Mouse (Mus musculus): Measurements from ENCODE around the gene Xndc1.
"Not testable (repeated sequence)": the region's sequence is repeated elsewhere in the genome, so short reads cannot be mapped to it uniquely, and the experiment has no call there.

The Xndc1 gene

GRCm38 (mm10) chr7:102065046-102065891 lies at the start of gene Xndc1, which contains the start of the genes Rnf121 and Xntrpc:
TSS of gene Xndc1 (plus strand) at chr7:102065511.
TSS of gene Rnf121 (minus strand) at chr7:102065469.
TSS of gene Xntrpc (plus strand) at chr7:102065713.
- peak; percentile 94 for DNase-seq (ENCODE audit: low read depth, low spot score)

DNA sequence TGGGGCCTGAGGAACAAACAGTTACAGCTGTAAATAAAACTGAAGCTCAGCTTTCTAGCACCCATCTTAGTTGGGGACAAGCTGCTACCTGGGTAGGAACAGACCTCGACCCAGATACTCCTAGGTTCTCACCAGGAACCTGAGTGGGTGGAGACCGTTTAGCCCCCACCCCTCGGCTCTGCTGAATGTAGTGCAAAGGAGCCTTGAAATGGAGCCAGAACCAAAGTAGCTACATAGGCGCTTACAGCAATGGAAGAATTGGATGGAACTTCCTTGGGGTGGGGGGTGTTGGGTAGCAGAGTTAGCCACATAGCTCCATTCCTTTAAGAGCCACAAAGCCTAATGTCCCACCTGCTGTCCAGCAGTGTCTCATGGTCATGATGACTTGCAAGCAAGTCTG lies 48.4 kb upstream of the Xndc1 start:
- no peak for DNase-seq (ENCODE audit: low read depth, low spot score)

DNA sequence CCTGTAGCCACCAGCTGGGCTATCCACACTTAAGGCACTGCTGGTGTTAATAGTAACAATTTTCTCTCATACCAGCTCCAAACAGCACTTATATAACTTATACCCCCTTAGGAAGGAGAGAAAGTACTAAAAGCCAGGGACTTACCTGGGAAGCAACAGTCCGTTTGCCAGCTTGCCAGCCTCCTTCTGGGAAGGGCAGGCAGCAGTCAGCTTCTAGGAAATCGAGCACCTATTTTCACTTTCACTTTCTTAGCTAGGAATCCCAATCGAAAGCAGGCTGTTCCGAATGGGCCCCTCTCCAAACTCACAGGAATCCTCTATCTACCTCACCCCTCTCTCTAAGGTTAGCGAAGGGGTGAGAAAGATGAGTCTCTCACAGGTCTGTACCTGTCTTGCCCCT lies 47.9 kb upstream of the Xndc1 start:
- DNase-seq (ENCODE audit: low read depth, low spot score) = peak; percentile 43

GRCm38 (mm10) chr7:102018034-102018433 lies 47.3 kb upstream of the Xndc1 start:
- no peak for DNase-seq (ENCODE audit: low read depth, low spot score)

DNA sequence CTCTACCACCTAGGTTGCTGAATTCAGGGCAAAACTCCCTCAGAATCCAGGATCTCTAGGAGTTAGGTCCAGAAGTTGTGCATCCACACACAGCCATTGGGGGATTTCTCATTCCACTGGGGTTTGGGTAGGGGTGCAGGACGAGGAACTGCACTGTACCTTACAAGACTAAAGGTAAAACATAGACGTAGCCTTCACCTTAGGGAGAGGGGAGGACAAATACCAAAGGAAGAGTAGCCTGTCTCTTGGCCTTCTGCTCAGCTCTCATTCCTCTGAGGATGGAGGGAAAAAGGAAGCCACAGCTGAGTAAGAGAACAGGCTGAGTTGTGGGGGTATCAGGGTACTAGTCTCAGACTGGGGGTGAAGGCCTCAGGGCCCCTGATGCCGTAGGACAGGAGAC lies 46.7 kb upstream of the Xndc1 start, which contains the start of gene Il18bp:
Gene Il18bp, minus strand, starts transcription at position 101 of the 400 bp plus-strand sequence.
- DNase-seq (ENCODE audit: low read depth, low spot score) = no peak

- DNase-seq (ENCODE audit: low read depth, low spot score) = no peak
Measured at GRCm38 (mm10) chr7:102019362-102019761, 45.9 kb upstream of the Xndc1 start.

DNA sequence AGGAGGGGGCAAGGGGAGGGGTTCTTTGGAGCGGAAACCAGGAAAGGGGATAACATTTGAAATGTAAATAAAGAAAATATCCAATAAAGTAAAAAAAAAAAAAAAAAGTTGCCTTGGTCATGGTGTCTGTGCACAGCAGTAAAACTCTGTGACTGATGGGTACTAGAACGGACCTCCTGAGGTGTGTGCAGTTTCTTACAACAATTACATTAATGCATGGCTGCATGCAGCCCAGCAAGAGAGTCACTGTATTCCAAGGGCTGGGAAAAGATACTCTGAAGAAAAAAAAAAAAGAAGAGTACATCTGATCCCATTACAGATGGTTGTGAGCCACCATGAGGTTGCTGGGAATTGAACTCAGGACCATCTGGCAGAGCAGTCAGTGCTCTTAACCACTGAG lies 44.4 kb upstream of the Xndc1 start:
- not testable (repeated sequence) for DNase-seq (ENCODE audit: low read depth, low spot score)

DNA sequence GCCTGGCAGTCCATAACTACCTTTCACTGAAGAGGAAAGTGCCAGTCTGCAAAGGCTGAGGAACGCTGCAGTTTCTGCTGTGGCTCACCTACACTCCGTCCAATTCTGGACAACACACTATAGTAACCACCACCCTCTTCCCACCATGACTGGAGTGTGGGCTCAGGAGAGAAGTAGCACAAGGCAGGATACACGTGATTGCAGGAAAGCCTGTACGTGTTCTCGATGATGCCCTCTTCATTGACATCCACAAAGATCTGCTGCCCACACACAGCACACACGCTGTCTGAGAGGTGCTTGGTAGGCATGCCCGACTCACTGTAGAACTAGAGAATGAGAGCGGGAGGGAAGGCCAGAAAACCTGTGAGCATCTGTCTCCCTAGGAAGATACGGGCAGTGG lies 41.5 kb upstream of the Xndc1 start:
- DNase-seq (ENCODE audit: low read depth, low spot score) = no peak

GRCm38 (mm10) chr7:102025187-102026119 lies 39.9 kb upstream of the Xndc1 start:
- DNase-seq (ENCODE audit: low read depth, low spot score) = no peak

DNA sequence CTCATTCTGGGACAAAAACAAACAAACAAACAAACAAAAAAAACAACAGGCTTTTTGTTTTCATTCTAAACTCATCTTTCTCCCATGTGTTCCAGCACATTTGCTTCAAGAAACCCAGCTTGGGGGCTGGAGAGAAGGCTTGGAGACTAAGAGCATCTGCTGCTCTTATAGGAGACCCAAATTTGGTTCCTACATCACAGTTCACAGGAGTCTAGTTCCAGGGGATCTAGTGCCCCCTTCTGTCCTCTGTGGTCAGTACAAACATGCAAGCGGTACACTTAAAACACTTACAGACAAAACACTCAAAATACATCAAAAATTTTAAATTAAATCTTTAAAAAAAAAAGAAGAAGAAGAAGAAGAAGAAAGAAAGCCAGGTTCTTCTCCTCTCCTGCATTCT lies 30.4 kb upstream of the Xndc1 start:
- peak; percentile 13 for DNase-seq (ENCODE audit: low read depth, low spot score)

- no peak for DNase-seq (ENCODE audit: low read depth, low spot score)
Measured at GRCm38 (mm10) chr7:102035534-102035933, 29.8 kb upstream of the Xndc1 start.

DNA sequence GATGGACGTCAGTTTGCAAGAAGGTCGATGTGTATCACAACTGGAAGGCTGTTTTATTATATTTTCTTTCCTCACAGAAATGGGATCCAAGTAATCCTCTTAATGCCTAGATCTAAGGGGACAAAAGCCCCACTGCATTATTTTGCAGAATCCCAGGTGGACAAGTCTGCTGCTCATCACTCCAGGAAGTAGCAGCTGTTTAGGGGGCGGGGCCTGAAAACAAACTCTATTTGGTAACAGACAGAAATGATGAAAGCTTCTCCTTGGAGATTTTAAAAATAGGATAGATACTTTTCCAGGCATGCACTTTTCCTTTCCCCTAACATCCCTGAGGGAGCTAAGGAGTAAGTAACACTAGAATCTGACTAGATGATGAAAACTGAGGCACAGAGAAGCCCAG lies 28.0 kb upstream of the Xndc1 start:
- DNase-seq (ENCODE audit: low read depth, low spot score) = no peak

GRCm38 (mm10) chr7:102042314-102042713 lies 23.0 kb upstream of the Xndc1 start:
- DNase-seq (ENCODE audit: low read depth, low spot score) = no peak

GRCm38 (mm10) chr7:102048524-102048923 lies 16.8 kb upstream of the Xndc1 start:
- DNase-seq (ENCODE audit: low read depth, low spot score) = peak; percentile 46

- no peak for DNase-seq (ENCODE audit: low read depth, low spot score)
Measured at GRCm38 (mm10) chr7:102061353-102061752, 4.0 kb upstream of the Xndc1 start.

GRCm38 (mm10) chr7:102062203-102062602 lies 3.1 kb upstream of the Xndc1 start:
- DNase-seq (ENCODE audit: low read depth, low spot score) = no peak

DNA sequence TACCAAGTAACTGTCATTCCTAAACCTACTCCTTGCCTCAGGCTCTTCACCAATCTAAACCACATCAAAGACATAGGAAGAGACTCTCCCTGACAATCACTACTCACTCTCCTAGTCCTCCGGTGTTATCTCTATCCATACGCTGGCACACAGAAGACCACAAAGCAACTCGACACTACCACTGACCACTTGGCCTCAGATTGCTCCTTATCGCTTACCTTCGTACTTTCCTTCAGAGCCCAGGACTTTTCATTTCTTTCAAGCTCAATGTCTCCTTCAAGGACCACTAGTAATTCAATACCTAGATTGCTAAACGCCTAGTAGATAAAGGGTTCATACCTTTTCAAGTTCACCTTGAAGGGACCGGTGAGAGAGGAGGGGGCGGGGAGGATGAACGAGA lies 1.4 kb upstream of the Xndc1 start:
- DNase-seq (ENCODE audit: low read depth, low spot score) = peak; percentile 24

DNA sequence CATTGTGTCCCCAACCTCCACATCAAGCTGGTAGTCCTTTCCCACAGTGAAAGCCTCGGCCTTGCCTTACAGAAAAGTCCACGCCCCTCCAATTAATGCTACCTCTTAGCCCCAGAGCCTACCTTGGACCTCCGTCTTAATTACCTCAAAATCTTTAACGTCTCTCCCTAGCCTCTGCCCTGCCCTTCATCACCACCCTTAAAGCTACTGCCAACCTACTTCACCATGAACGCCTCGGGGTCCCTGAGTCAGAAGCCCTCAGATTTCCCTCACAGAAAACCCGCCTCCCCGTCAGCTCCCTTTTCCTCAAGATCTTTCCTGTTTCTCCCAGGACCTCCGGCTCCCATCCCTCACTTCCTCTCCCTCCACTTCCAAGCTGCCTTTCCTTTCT lies 661 bp upstream of the Xndc1 start:
- DNase-seq (ENCODE audit: low read depth, low spot score) = no peak

GRCm38 (mm10) chr7:102066363-102066762 lies 1.1 kb downstream of the Xndc1 start:
- no peak for DNase-seq (ENCODE audit: low read depth, low spot score)

DNA sequence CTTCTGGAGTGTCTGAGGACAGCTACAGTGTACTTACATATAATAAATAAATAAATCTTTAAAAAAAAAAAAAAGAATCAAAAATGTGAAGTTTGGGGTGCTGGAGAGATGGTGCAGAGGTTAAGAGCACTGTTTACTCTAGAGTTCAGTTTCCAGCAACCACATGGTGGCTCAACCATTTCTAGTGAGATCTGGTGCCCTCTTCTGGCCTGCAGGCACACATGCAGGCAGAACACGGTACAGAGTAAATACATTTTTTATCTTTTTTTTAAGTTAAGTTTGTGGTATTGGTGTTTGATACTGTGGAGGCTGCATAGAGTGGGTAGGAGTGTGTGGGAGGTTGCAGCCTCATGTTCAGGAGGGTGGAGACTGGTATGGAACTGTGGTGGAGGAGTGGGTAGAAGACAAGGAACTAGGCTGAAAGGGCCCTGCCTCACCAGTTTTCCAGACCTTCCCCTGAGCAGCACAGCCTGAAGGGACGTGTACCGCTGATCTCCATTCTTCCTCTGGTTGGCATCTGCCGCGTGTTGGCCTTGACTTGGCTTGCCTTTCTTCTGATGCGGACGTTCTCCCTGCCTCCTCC lies 11.5 kb downstream of the Xndc1 start:
- DNase-seq (ENCODE audit: low read depth, low spot score) = peak; percentile 68

DNA sequence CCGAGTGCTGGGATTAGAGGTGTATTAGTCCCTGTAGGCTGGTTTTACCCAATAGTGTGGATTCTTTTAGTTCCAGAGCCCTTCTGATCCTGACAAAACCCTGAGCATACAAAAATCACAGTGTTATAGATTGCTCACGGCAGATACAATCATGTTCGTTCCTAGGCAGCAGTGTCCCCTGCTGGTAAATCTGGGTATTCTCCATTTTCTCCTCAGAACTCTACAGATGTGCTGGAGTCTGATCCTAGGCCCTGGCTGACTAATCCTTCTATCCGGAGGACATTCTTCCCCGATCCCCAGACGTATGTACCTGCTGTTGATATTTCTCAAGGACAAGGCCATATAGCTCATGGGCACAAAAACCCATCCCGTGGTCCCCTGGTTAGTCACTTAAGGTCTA lies 13.2 kb downstream of the Xndc1 start:
- peak; percentile 45 for DNase-seq (ENCODE audit: low read depth, low spot score)

- DNase-seq (ENCODE audit: low read depth, low spot score) = no peak
Measured at GRCm38 (mm10) chr7:102080311-102080710, 15.0 kb downstream of the Xndc1 start.

Data from CD4-positive helper T cell, adult 2 months (primary cell).